Mouse (Mus musculus) naive thymus-derived CD4-positive, alpha-beta T cell, adult 5 months (primary cell): ENCODE data around the gene Men1. TPM values are rescaled to one million over a fixed set of nuclear protein-coding genes. Genes with fewer than 3 reads are reported as not detected.

ENCODE experiments used
- polyA plus RNA-seq: library from polyadenylated mRNA; unstranded; fragments of 100-300 nt; shearing (Covaris generic); gene quantifications from one replicate; pipeline ENCODE4 v1.2.1, GENCODE M21; 2017

The Men1 gene
- polyA plus RNA-seq = 54.5 TPM

DNA sequence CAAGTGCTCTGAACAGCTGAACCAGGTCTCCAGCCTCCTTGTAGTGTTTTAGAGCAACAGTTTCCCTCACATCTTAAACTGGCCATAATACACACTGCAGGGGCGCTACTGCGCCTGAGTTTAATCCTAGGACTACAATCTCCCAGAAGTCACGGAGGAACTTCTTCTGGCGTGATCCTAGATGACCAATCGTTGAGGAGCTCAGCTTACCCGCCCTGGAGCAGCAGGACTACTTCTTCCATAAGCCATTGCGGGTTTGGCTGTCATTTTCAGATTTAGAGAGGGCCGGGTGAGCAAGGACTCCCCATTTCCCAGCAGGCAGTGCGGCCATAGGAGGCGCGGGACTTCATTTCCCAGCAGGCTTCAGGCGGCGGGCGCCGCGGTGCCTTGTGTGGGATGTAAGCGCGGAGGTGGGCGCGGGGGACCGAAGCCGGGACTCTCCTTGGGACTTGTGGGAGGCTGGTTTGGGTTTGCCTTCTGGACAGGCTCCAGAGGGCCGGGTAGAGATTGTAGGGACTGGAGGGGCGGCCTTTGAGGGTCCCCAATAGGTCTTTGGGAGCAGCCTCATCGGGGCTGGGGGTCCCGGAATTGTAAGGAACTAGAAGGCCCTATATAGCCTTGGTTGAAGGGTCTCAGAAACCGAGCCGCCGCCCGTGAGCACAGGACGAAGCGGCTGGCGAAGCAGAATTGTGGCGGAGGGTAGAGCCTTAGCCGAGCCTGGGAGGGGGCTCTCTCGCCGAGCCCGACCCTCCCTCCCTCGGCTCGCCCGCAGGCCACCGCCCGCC is at the start of gene Men1:
TSS of gene Men1 (plus strand) at position 307 of the 785 bp plus-strand sequence.

DNA sequence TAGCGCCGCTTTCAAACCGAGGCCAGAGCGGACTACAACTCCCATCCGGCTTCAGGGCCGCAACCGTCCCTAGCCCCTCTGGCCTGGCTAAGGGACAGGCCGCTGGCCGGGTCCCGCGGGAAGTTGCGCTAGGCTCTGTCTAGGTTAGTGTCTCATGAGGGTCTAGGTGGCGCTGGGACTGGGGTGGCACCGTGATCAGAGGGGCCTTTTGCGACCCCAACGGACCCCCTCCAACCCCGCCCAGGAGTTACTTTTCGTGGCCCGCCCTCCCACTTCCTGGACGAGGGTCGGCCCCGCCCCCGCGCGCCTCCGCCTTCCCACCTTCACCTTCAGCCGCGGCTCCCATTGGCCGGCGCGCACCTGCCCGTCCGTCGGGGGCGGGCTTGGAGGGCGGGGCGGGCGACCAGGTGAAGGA is 28.6 kb upstream of the Men1 start, which contains the start of gene Cdc42bpg:
TSS of gene Cdc42bpg (plus strand) at position 320 of the 415 bp plus-strand sequence.

DNA sequence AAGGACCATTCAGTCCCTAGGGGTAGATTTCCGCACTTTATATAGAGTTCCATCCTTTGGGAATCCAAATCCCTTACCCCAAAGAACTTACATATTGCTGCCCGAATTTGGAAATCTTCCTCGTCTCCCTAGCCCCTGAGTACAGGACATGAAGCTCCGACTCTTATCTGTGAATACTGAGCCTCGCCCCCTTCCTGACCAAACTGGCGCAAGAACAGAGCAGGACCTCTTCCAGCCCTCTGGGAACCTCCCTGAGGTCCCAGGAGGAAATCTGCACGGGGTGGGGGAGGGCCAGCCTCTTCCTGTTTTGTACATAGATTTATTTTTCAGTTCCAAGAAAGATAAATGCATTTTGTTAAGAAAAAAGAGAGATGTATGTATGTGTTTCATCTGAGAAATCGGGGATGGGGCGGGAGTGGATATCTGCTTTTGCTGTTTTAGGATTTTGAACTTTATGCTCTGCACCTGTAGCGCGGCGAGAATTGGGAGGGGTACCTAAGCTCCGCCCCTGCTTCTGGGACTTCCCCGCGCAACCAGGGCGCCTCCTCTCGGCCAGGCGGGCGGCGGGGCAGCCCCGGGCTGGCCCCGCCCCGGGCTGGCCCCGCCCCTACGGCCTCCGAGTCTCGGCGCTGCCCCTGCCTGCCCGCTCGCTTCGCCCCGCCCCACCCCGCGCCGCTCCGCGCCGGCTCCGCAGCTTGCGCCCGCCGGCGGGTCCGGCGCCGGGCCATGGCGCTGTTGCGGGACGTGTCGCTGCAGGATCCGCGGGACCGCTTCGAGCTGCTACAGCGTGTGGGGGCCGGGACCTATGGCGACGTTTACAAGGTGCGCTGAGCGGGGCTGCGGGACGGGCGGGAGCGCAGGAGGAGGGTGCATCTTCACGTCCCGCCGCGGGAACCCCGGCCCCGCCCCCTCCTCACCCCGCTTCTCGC is 6.0 kb downstream of the Men1 start, which contains the start of gene Map4k2:
TSS of gene Map4k2 (plus strand) at position 612 of the 929 bp plus-strand sequence.

DNA sequence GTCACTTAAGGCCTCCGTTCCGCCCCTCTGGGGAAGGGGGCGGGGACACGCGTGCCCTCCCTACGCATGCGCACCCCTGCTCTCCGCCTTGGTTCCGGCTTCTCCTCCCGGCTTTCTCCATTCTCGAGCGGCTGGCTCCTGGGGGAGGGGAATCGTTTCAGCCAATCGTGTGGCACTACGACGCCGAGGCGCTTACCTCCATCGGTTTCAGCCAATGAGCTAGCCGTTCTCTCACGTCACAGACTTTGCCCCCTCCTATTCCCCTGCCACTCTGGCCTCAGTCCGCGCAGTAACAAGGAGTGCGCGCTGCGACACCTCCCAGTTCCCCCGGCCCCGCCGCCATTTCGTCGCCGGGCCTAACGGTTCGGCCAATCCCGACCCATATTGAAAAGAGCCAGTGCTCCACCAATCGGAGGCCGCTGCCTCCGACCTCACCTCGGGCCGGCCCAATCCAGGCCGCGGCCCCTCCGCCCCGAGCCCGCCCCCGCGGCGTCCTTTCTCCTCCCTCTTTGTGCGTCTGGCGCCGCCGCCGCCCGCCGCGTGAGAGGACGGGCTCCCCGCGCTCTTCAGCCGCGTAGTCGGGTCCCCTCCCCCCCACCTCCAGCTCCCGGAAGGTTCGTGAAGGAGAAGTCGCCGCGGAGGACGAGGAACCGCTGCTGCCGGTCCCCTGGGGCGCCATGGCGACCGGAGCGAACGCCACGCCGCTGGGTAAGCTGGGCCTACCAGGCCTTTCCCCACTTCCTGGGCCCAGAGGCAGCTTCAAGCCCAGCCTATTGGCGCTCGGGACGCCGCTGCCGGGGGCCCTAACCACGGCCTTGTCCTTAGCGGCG is 28.8 kb downstream of the Men1 start, which contains the start of gene Sf1:
TSS of gene Sf1 (plus strand) at position 280 of the 830 bp plus-strand sequence.

DNA sequence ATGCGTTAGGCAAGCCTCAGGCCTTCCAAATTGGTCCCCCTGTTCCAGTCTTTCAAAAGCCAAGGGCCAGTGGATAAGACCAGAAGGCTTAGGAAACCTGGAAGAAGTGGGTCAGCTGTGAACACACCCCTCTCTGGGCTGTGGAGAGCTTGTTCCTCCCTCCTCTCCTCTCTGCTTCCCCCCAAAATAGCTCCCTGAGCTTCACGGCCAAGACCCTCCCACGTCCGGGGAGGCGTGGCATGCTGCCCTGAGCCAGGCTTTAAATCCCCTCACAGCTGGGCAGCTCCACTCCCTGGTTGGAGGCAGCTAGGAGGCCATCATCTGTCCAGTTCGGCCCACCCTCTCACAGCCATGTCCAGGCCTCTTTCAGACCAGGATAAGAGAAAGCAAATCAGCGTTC is 49.3 kb downstream of the Men1 start, which contains the start of gene Pygm:
TSS of gene Pygm (plus strand) at position 272 of the 400 bp plus-strand sequence.

Other genes starting within 250 kb of the Men1 start
- 0.58 TPM for gene Cdca5, start 250.0 kb upstream of the Men1 start, polyA plus RNA-seq
- gene AC131692.1, start 240.6 kb upstream of the Men1 start, polyA plus RNA-seq = not detected
- gene Naaladl1, start 229.2 kb upstream of the Men1 start, polyA plus RNA-seq = not detected
- 13.0 TPM for gene Sac3d1, start 216.3 kb upstream of the Men1 start, polyA plus RNA-seq
- gene Snx15, start 206.7 kb upstream of the Men1 start, polyA plus RNA-seq = 41.7 TPM
- gene Batf2, start 194.0 kb upstream of the Men1 start, polyA plus RNA-seq = not detected
- gene Arl2, start 193.4 kb upstream of the Men1 start, polyA plus RNA-seq = 23.4 TPM
- gene Majin, start 150.6 kb upstream of the Men1 start, polyA plus RNA-seq = not detected
- gene Gpha2, start 108.6 kb upstream of the Men1 start, polyA plus RNA-seq = not detected
- 22.5 TPM for gene Ppp2r5b, start 99.1 kb upstream of the Men1 start, polyA plus RNA-seq
- 91.9 TPM for gene Atg2a, start 93.3 kb upstream of the Men1 start, polyA plus RNA-seq
- 15.0 TPM for gene Ehd1, start 58.3 kb upstream of the Men1 start, polyA plus RNA-seq
- 0.21 TPM for gene Cdc42bpg, start 28.5 kb upstream of the Men1 start, polyA plus RNA-seq
- gene Map4k2, start 6.2 kb downstream of the Men1 start, polyA plus RNA-seq = 212 TPM
- gene Sf1, start 28.7 kb downstream of the Men1 start, polyA plus RNA-seq = 554 TPM
- gene Pygm, start 49.4 kb downstream of the Men1 start, polyA plus RNA-seq = 8.2 TPM
- gene Rasgrp2, start 64.4 kb downstream of the Men1 start, polyA plus RNA-seq = 594 TPM
- gene Nrxn2, start 83.8 kb downstream of the Men1 start, polyA plus RNA-seq = not detected
- gene Slc22a12, start 208.1 kb downstream of the Men1 start, polyA plus RNA-seq = not detected